Mouse (Mus musculus) embryonic facial prominence, embryonic 13.5 days (tissue): Measurements from ENCODE around the gene Sall4. TPM values are rescaled to one million over a fixed set of nuclear protein-coding genes. Genes with fewer than 3 reads are reported as not detected.

Experiments used
- ATAC-seq: fragments of 200-750 bp; cut with Nextera tagmentation; 2 replicates; pipeline ENCODE4 v1.8.0; 2017; ENCODE audit warnings: low read depth; ENCODE audit not compliant: insufficient number of reproducible peaks, insufficient read depth, low FRiP score, low TSS enrichment
- H3K27ac ChIP-seq: fragments of 300-500 bp; sonication (generic); 2 replicates; pipeline ENCODE4 v1.5.1; 2015; ENCODE audit warnings: moderate library complexity, mild to moderate bottlenecking, inconsistent platforms
- H3K27me3 ChIP-seq: fragments of 300-500 bp; sonication (generic); 2 replicates; pipeline ENCODE4 v1.6.1; 2015; ENCODE audit warnings: mild to moderate bottlenecking, inconsistent platforms
- H3K36me3 ChIP-seq: fragments of 300-500 bp; sonication (generic); 2 replicates; pipeline ENCODE4 v1.6.1; 2015; ENCODE audit warnings: mild to moderate bottlenecking, inconsistent platforms
- H3K4me1 ChIP-seq: fragments of 300-500 bp; sonication (generic); 2 replicates; pipeline ENCODE4 v1.6.1; 2015; ENCODE audit warnings: inconsistent platforms
- H3K4me2 ChIP-seq: fragments of 300-500 bp; sonication (generic); 2 replicates; pipeline ENCODE4 v1.6.1; 2015; ENCODE audit warnings: moderate library complexity, mild to moderate bottlenecking, inconsistent platforms
- H3K4me3 ChIP-seq: fragments of 300-500 bp; sonication (generic); 2 replicates; pipeline ENCODE4 v1.5.1; 2015; ENCODE audit warnings: mild to moderate bottlenecking, inconsistent platforms
- H3K9ac ChIP-seq: fragments of 300-500 bp; sonication (generic); 2 replicates; pipeline ENCODE4 v1.6.1; 2015; ENCODE audit warnings: mild to moderate bottlenecking, inconsistent platforms
- H3K9me3 ChIP-seq: fragments of 300-500 bp; sonication (generic); 2 replicates; pipeline ENCODE4 v1.6.1; 2016; ENCODE audit warnings: inconsistent platforms
- WGBS: fragments of 180-500 bp; shearing (Covaris S2); methylation state at CpG from one replicate; pipeline ENCODE4 v1.1.7; 2015; ENCODE audit warnings: mixed read lengths; 5-methylcytosine and 5-hydroxymethylcytosine counted together
- polyA plus RNA-seq: library from polyadenylated mRNA; unstranded; fragments of >200 nt; fragmentation: Nextera tagmentation; extraction: Ambion mirVana; gene quantifications from 2 replicates; pipeline ENCODE4 v1.2.1, GENCODE M21; 2015

Sall4 gene
- polyA plus RNA-seq, 1 experiment from 2014 or later = 1.9 TPM

DNA sequence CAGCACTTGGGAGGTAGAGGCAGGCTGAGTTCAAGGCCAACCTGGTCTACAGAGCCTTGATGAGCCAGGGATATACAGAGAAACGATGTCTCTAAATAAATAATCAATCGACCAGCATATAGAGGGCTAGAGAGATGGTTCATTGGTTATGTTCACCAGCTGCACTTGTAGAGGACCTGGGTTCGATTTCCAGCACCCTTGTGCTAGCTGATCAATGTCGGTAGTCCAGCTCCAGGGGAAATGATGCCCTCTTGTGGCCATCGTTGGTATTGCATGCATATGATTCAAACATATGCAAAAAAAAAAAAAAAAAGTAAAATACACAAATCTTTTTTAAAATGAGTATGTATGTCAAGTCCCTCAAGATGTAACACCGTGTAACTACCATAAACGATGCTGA lies 25.1 kb downstream of the Sall4 start:
- Histone ChIP-seq H3K4me1 (peaks cover 12% of the 10 kb centered on the region; the same call in 1 of the 2 replicates), H3K27me3 (no peaks in the 10 kb centered on the region), H3K27ac (0 out of 2 replicates have a peak overlapping the region, but pooled peaks have one; percentile 69), H3K9me3 (no peaks in the 10 kb centered on the region), H3K4me3 (peak overlapping the region; percentile 91), H3K36me3 (0 out of 2 replicates have a peak, but pooled peaks cover 4% of the 10 kb centered on the region), H3K4me2 (peak overlapping the region; percentile 72), H3K9ac (no peak overlapping the region)
- ATAC-seq = no peak
- 20% methylated on average over 7 of the region's 7 CpGs for WGBS

- peaks cover 12% of the 10 kb centered on the region; the same call in 1 of the 2 replicates for H3K4me1 ChIP-seq
- 9% methylated on average over 25 of the region's 33 CpGs for WGBS
- peak within 1 kb of the TSS; percentile 80 for H3K27ac ChIP-seq
- H3K27me3 ChIP-seq = no peaks in the 10 kb centered on the region
- 0 out of 2 replicates have a peak, but pooled peaks cover 4% of the 10 kb centered on the region for H3K36me3 ChIP-seq
- peak within 1 kb of the TSS; percentile 91 for H3K4me3 ChIP-seq
- H3K9ac ChIP-seq = peak within 1 kb of the TSS; percentile 88
- no peaks in the 10 kb centered on the region for H3K9me3 ChIP-seq
- H3K4me2 ChIP-seq = peak within 1 kb of the TSS; percentile 72
- peak; percentile 63; the same call in 1 of the 2 replicates for ATAC-seq
Observed at GRCm38 (mm10) chr2:168742059-168742627, 25.6 kb downstream of the Sall4 start, which contains the start of gene Atp9a. Gene Atp9a (minus strand): TSS chr2:168742409.

DNA sequence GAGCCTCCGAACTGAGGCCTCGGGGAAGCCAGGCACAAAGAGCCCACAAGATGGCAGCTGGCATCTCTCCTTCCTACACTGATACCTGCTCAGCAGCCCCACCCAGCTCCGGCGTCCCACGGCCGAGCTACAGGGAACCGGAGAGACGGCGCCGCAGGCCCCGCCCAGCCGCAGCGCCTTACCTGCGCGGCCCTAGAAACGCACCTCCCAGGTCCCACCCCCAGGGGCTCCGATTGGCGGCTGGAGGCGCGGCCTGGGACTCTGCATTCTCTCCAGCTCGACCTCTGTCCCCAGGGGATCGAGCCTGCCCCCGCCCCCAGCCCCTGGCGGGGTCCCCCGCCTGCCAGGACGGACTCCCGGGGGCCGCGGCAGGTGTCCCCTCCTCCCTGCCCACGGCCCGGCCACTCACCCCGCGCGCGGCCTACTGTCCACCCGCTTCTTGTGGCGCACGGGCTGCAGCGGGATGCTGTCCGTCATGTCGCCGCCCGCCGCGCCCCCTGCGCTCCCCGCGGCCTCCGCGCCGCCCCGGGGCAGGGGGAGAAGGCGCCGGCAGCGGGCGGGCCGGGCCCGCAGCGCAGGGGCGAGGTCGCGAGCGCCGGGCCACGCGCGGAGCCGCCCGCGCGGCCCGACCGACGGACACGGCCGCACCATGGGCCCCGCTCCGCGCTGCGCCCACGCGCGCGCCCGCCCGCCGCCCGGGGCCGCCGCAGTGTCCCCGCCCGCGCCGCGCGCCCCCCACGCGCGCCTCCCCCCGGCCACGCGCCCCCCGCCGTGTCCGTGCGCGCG lies 26.3 kb downstream of the Sall4 start:
- peak overlapping the region; percentile 80 for H3K27ac ChIP-seq
- 0% methylated on average over 75 of the region's 108 CpGs for WGBS
- H3K27me3 ChIP-seq = no peaks in the 10 kb centered on the region
- H3K36me3 ChIP-seq = 0 out of 2 replicates have a peak, but pooled peaks cover 4% of the 10 kb centered on the region
- ATAC-seq = peak; percentile 85
- H3K9me3 ChIP-seq = no peaks in the 10 kb centered on the region
- peaks cover 12% of the 10 kb centered on the region; the same call in 1 of the 2 replicates for H3K4me1 ChIP-seq
- H3K9ac ChIP-seq = peak overlapping the region; percentile 88
- peak overlapping the region; percentile 91 for H3K4me3 ChIP-seq
- peak overlapping the region; percentile 72 for H3K4me2 ChIP-seq

GRCm38 (mm10) chr2:168740496-168740895 lies 27.2 kb downstream of the Sall4 start:
- Histone ChIP-seq H3K9me3 (no peaks in the 10 kb centered on the region), H3K4me2 (peak overlapping the region; percentile 72), H3K27ac (peak overlapping the region; percentile 80), H3K4me1 (peaks cover 12% of the 10 kb centered on the region; the same call in 1 of the 2 replicates), H3K9ac (peak overlapping the region; percentile 88; the same call in 1 of the 2 replicates), H3K27me3 (no peaks in the 10 kb centered on the region), H3K4me3 (peak overlapping the region; percentile 91), H3K36me3 (0 out of 2 replicates have a peak, but pooled peaks cover 4% of the 10 kb centered on the region)
- no peak for ATAC-seq
- 87% methylated on average over 10 of the region's 10 CpGs for WGBS

GRCm38 (mm10) chr2:168738854-168739253 lies 28.9 kb downstream of the Sall4 start:
- Histone ChIP-seq H3K9me3 (no peaks in the 10 kb centered on the region), H3K9ac (no peak overlapping the region), H3K4me2 (no peak overlapping the region), H3K4me3 (no peak overlapping the region), H3K27me3 (no peaks in the 10 kb centered on the region), H3K4me1 (peaks cover 12% of the 10 kb centered on the region; the same call in 1 of the 2 replicates), H3K27ac (no peak overlapping the region), H3K36me3 (0 out of 2 replicates have a peak, but pooled peaks cover 4% of the 10 kb centered on the region)
- no peak for ATAC-seq
- WGBS = 95% methylated on average over 1 of the region's 1 CpGs

GRCm38 (mm10) chr2:168737878-168738277 lies 29.9 kb downstream of the Sall4 start:
- 0 out of 2 replicates have a peak, but pooled peaks cover 4% of the 10 kb centered on the region for H3K36me3 ChIP-seq
- ATAC-seq = no peak
- H3K4me1 ChIP-seq = peaks cover 12% of the 10 kb centered on the region; the same call in 1 of the 2 replicates
- 66% methylated on average over 10 of the region's 10 CpGs for WGBS
- H3K9me3 ChIP-seq = no peaks in the 10 kb centered on the region
- H3K4me3 ChIP-seq = no peak overlapping the region
- no peak overlapping the region for H3K4me2 ChIP-seq
- no peaks in the 10 kb centered on the region for H3K27me3 ChIP-seq
- H3K9ac ChIP-seq = no peak overlapping the region
- no peak overlapping the region for H3K27ac ChIP-seq

GRCm38 (mm10) chr2:168734023-168734422 lies 33.7 kb downstream of the Sall4 start:
- Histone ChIP-seq H3K4me1 (peaks cover 15% of the 10 kb centered on the region), H3K9ac (no peak overlapping the region), H3K27me3 (no peaks in the 10 kb centered on the region), H3K36me3 (0 out of 2 replicates have a peak, but pooled peaks cover 4% of the 10 kb centered on the region), H3K27ac (no peak overlapping the region), H3K9me3 (no peaks in the 10 kb centered on the region), H3K4me3 (no peak overlapping the region), H3K4me2 (no peak overlapping the region)
- no peak for ATAC-seq
- WGBS = 45% methylated on average over 11 of the region's 11 CpGs

DNA sequence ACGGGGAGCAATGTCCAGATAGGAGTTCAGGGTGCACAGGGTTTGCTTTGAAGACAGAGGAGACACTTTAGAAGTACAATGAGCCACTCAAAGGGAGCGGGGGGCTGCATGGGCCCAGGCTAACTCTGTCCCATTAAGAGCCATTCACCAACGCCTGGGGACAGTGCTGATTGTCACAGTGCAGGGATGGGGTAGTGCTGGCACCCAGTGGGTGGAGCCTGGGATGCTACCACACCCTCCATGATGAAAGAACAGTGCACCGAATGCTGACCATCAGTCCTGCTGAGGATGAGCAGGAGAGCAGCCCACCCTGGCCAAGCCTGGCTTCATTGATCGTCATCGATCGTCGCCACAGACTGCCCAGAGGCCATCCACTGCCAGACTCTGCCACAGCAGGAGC lies 36.5 kb downstream of the Sall4 start:
- Histone ChIP-seq H3K4me3 (no peak overlapping the region), H3K36me3 (no peaks in the 10 kb centered on the region)
- 57% methylated on average over 8 of the region's 8 CpGs for WGBS

GRCm38 (mm10) chr2:168729736-168730135 lies 38.0 kb downstream of the Sall4 start:
- no peak for ATAC-seq
- H3K4me2 ChIP-seq = no peak overlapping the region
- no peak overlapping the region for H3K4me3 ChIP-seq
- peaks cover 20% of the 10 kb centered on the region for H3K4me1 ChIP-seq
- 82% methylated on average over 12 of the region's 12 CpGs for WGBS
- no peaks in the 10 kb centered on the region for H3K36me3 ChIP-seq
- H3K9ac ChIP-seq = no peak overlapping the region
- H3K9me3 ChIP-seq = no peaks in the 10 kb centered on the region
- H3K27me3 ChIP-seq = no peaks in the 10 kb centered on the region
- no peak overlapping the region for H3K27ac ChIP-seq

More for the DNA sequence above, 36.5 kb downstream of the Sall4 start:
- Histone ChIP-seq H3K27ac (no peak overlapping the region), H3K4me2 (no peak overlapping the region), H3K9ac (no peak overlapping the region), H3K4me1 (peaks cover 15% of the 10 kb centered on the region), H3K27me3 (no peaks in the 10 kb centered on the region), H3K9me3 (no peaks in the 10 kb centered on the region)
- ATAC-seq = no peak

GRCm38 (mm10) chr2:168728045-168728444 lies 39.7 kb downstream of the Sall4 start:
- whole genome bisulfite sequencing = 85% methylated on average over 12 of the region's 12 CpGs

GRCm38 (mm10) chr2:168726007-168726406 lies 41.7 kb downstream of the Sall4 start:
- Histone ChIP-seq H3K36me3 (no peaks in the 10 kb centered on the region), H3K27ac (no peak overlapping the region), H3K9me3 (0 out of 2 replicates have a peak, but pooled peaks cover 4% of the 10 kb centered on the region), H3K27me3 (no peaks in the 10 kb centered on the region), H3K4me2 (no peak overlapping the region), H3K9ac (no peak overlapping the region), H3K4me1 (peaks cover 11% of the 10 kb centered on the region), H3K4me3 (no peak overlapping the region)
- WGBS = 68% methylated on average over 6 of the region's 6 CpGs
- ATAC-seq = no peak

More at GRCm38 (mm10) chr2:168728045-168728444, 39.7 kb downstream of the Sall4 start:
- H3K9me3 ChIP-seq = 0 out of 2 replicates have a peak, but pooled peaks cover 4% of the 10 kb centered on the region
- H3K27me3 ChIP-seq = no peaks in the 10 kb centered on the region
- H3K9ac ChIP-seq = no peak overlapping the region
- H3K27ac ChIP-seq = no peak overlapping the region
- no peaks in the 10 kb centered on the region for H3K36me3 ChIP-seq
- H3K4me1 ChIP-seq = peaks cover 20% of the 10 kb centered on the region
- no peak overlapping the region for H3K4me3 ChIP-seq
- no peak for ATAC-seq
- no peak overlapping the region for H3K4me2 ChIP-seq
